Mouse (Mus musculus) bone marrow, adult 2 months (tissue): ENCODE measurements around the gene Nav2.

Experiments used
- CTCF ChIP-seq: fragments of 200-500 bp; IDR thresholded peaks from 2 replicates; pipeline ENCODE4 v1.5.1; 2011; ENCODE audit warnings: low read length, control low read depth; ENCODE audit not compliant: control insufficient read depth, insufficient read depth
- POLR2A ChIP-seq: fragments of 200-500 bp; IDR thresholded peaks from 2 replicates; pipeline ENCODE4 v1.6.1; 2011; ENCODE audit warnings: low read depth, mild to moderate bottlenecking, control low read depth, low read length, borderline replicate concordance; ENCODE audit not compliant: control insufficient read depth

DNA sequence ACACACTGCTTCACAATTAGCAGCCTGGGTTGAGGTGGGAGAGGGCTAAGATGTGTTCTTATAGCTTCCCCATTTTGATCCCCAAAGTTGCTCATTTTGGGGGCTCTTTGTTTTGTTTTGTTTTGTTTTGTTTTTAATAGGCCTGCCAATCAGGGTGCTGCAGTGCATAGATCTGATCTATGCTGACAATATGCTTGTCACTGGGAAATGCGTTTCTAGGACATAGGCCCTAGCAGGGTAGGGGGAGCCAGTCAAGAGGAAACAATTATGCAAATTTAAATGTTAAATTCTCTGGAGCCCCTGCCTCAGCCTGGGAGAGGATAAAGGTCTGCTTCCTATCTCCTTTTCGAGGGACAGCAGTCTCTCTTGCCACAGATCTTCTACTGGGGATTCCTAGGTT is 6.1 kb upstream of the Nav2 start:
- TF ChIP-seq POLR2A (no peak), CTCF (no peak)
